Mouse (Mus musculus) liver, embryonic 14.5 days (tissue): ENCODE data around the gene Rab28. TPM values are rescaled to one million over a fixed set of nuclear protein-coding genes. Genes with fewer than 3 reads are reported as not detected.

Source experiments
- ATAC-seq: fragments of 200-750 bp; cut with Nextera tagmentation; 2 replicates; pipeline ENCODE4 v1.8.0; 2017; ENCODE audit warnings: moderate number of reproducible peaks, mild to moderate bottlenecking, moderate library complexity; ENCODE audit not compliant: insufficient read depth
- DNase-seq, 3 experiments: peaks; one replicate each; pipeline ENCODE4 v3.0.0-alpha.2; 2012 to 2013; ENCODE audit warnings: low read depth in 3 of 3, low spot score in 3 of 3
- H3K27ac ChIP-seq: fragments of 300-500 bp; sonication (generic); 2 replicates; pipeline ENCODE4 v1.5.1; 2014; ENCODE audit warnings: moderate library complexity, mild to moderate bottlenecking, control low read depth, inconsistent platforms
- H3K27me3 ChIP-seq: fragments of 300-500 bp; sonication (generic); 2 replicates; pipeline ENCODE4 v1.6.1; 2014; ENCODE audit warnings: mild to moderate bottlenecking, low read length, moderate library complexity; ENCODE audit not compliant: control insufficient read depth, insufficient read depth
- H3K36me3 ChIP-seq: fragments of 300-500 bp; sonication (generic); replicated peaks from 2 replicates; pipeline ENCODE4 v1.6.1; 2014; ENCODE audit warnings: low read depth; ENCODE audit not compliant: control insufficient read depth, insufficient read depth
- H3K4me1 ChIP-seq, 2 experiments: fragments of 200-500 bp in 1 of 2; fragments of 300-500 bp in 1 of 2; sonication (generic) in 1 of 2; replicated peaks; 2 replicates each; pipeline ENCODE4 v1.6.1; 2012 to 2014; ENCODE audit warnings: antibody characterized with exemption in 1 of 2, inconsistent platforms in 1 of 2, low read length in 1 of 2; ENCODE audit not compliant: control insufficient read depth in 2 of 2, insufficient read depth in 2 of 2
- H3K4me2 ChIP-seq: fragments of 300-500 bp; sonication (generic); 2 replicates; pipeline ENCODE4 v1.6.1; 2014; ENCODE audit warnings: low read depth, mild to moderate bottlenecking, control low read depth, moderate library complexity
- H3K4me3 ChIP-seq, 2 experiments: fragments of 200-500 bp in 1 of 2; fragments of 300-500 bp in 1 of 2; sonication (generic) in 1 of 2; 2 replicates each; pipeline ENCODE4 v1.5.1; 2012 to 2014; ENCODE audit warnings: low read depth in 2 of 2, low read length in 2 of 2, mild to moderate bottlenecking in 2 of 2, control low read depth in 1 of 2, inconsistent platforms in 1 of 2, moderate library complexity in 1 of 2; ENCODE audit not compliant: insufficient read depth in 1 of 2
- H3K9ac ChIP-seq: fragments of 300-500 bp; sonication (generic); replicated peaks from 2 replicates; pipeline ENCODE4 v1.6.1; 2014; ENCODE audit warnings: mild to moderate bottlenecking, control low read depth, moderate library complexity
- H3K9me3 ChIP-seq: fragments of 300-500 bp; sonication (generic); 2 replicates; pipeline ENCODE4 v1.6.1; 2016; ENCODE audit warnings: low read length, mixed read lengths; ENCODE audit not compliant: control insufficient read depth
- CTCF ChIP-seq: IDR thresholded peaks from 2 replicates; pipeline ENCODE4 v1.5.1; 2016; ENCODE audit warnings: antibody characterized with exemption, low read depth, control low read depth
- EP300 ChIP-seq: IDR thresholded peaks from 2 replicates; pipeline ENCODE4 v1.6.1; 2016; ENCODE audit warnings: antibody characterized with exemption, low read depth
- WGBS: fragments of 180-500 bp; shearing (Covaris S2); extraction: QIAGEN DNeasy Blood & Tissue Kit; methylation state at CpG from one replicate; pipeline ENCODE4 v1.1.7; 2014; ENCODE audit not compliant: insufficient replicate concordance; 5-methylcytosine and 5-hydroxymethylcytosine counted together
- polyA plus RNA-seq, 2 experiments: library from polyadenylated mRNA; depleted of rRNA in 1 of 2; stranded (reverse) in 1 of 2; unstranded in 1 of 2; fragments of >200 nt; fragmentation: Nextera tagmentation in 1 of 2; extraction: Ambion mirVana in 1 of 2; gene quantifications; 2 replicates each; pipeline versions ENCODE4 v1.2.1 to v1.2.3; 2012 to 2014

The Rab28 gene
- polyA plus RNA-seq, 2 experiments: 10.3 to 18.8 TPM

DNA sequence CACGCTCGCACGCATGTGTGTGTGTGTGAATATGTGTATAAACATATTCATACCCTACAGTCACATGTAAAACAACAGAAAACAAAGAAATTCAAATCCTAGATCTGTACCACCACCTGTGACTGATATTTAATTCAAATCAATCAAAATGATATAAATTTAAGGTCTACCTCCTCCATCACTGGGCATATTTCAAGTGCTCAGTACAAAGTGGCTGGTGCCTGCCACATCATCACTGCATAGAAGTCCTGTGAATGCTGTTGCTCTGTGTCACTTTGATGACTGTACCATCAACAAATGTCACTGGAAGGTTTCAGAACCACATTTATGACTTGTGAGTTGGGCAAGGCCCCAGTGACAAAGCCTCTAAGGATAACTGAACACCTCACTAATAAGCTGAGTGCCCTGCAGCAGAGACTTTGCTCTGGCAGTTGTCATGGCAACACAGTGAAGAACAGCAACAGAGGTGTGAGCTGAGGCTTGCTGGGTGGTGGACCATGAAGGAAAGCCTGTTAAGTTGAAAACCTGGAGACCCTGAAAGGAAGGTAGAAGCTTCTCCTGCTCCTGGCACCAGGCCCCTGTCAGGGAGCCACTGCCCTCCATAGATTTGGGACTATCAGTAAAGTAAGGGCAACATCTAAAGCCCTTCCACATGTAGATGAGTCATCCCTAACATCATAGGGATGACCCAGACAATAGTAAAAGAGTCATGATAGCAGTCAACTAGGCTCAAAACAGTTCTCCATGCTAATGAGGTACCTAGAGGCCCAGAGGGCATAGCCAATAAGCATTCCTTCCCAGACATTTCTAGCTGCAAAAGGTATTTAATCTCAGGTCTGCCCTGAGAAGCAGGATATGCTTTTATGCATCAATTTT, 111.5 kb downstream of the Rab28 start:
- H3K4me2 ChIP-seq: no peak overlapping the region
- H3K27me3 ChIP-seq: no peaks in the 10 kb centered on the region
- H3K4me1 ChIP-seq: no peaks in the 10 kb centered on the region
- H3K4me3 ChIP-seq: no peak overlapping the region
- ATAC-seq: no peak
- no peaks in the 10 kb centered on the region for H3K9me3 ChIP-seq
- no peak for DNase-seq
- no peak for TF ChIP-seq EP300
- no peaks in the 10 kb centered on the region for H3K36me3 ChIP-seq
- 51% methylated on average over 3 of the region's 3 CpGs for WGBS
- no peak overlapping the region for H3K27ac ChIP-seq
- no peak overlapping the region for H3K9ac ChIP-seq

DNA sequence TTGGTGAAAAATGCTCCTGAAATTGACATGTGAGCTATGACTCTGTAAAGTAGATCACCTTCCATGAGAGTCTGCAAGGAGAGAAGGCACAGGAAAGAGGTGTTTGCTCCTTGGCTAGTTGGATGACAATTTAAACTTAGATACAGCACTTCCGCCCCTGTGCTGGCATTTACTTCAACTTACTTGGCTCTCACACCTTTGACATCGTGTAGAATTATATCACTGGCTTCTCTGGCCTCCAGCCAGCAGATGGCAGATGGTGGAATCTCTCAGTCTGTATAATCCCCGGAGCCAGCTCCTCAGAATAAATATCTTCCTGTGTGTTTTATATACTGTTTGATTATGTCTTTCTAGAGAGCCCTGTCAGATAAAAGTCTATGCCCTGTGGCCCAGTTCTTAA, 112.8 kb downstream of the Rab28 start:
- no peak overlapping the region for H3K4me3 ChIP-seq
- no peaks in the 10 kb centered on the region for H3K9me3 ChIP-seq
- ATAC-seq: no peak
- WGBS: 47% methylated on average over 3 of the region's 3 CpGs
- no peaks in the 10 kb centered on the region for H3K4me1 ChIP-seq
- H3K9ac ChIP-seq: no peak overlapping the region
- DNase-seq: no peak
- no peak overlapping the region for H3K27ac ChIP-seq
- no peak overlapping the region for H3K4me2 ChIP-seq
- TF ChIP-seq CTCF (no peak), EP300 (no peak)
- no peaks in the 10 kb centered on the region for H3K27me3 ChIP-seq
- H3K36me3 ChIP-seq: no peaks in the 10 kb centered on the region

DNA sequence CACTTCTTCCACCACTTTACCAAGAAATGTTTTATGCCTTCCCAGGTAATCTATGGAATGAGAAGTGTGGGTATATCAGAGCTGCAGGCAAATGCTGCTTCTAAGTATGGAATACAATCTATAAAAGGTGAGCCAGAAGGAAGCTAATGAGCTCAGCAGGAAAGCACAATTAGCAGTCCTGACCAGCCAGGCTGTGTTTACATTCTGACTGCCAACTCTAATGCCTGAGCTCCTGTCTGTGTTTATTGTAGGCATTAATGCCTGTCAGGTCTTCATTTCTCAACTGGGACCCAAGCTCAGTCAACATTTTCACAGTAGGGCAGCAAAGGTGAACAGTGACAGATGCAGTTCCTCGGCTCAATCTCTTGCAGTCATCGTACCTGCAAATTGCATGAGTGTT, 129.9 kb downstream of the Rab28 start:
- no peak for DNase-seq

More for the DNA sequence above, 129.9 kb downstream of the Rab28 start:
- TF ChIP-seq CTCF: no peak
- no peak for TF ChIP-seq EP300
- H3K4me1 ChIP-seq: no peaks in the 10 kb centered on the region
- no peaks in the 10 kb centered on the region for H3K9me3 ChIP-seq
- WGBS: 61% methylated on average over 2 of the region's 2 CpGs
- H3K27me3 ChIP-seq: no peaks in the 10 kb centered on the region
- no peak overlapping the region for H3K27ac ChIP-seq
- H3K4me2 ChIP-seq: no peak overlapping the region
- H3K36me3 ChIP-seq: no peaks in the 10 kb centered on the region
- no peak overlapping the region for H3K4me3 ChIP-seq
- H3K9ac ChIP-seq: no peak overlapping the region
- no peak for ATAC-seq

Other genes with a start within 250 kb of the Rab28 start
- 0.02 and 0.08 TPM in 2 replicates for gene Nkx3-2, start 56.3 kb upstream of the Rab28 start, polyA plus RNA-seq (2012; rRNA removed)
- not detected in 2 replicates for gene Nkx3-2, start 56.3 kb upstream of the Rab28 start, polyA plus RNA-seq (2014; fragmentation: Nextera tagmentation; extraction: Ambion mirVana)
- 2.5 and 4.4 TPM in 2 replicates for gene Bod1l, start 136.2 kb upstream of the Rab28 start, polyA plus RNA-seq (2012; rRNA removed)
- 7.9 and 8.4 TPM in 2 replicates for gene Bod1l, start 136.2 kb upstream of the Rab28 start, polyA plus RNA-seq (2014; fragmentation: Nextera tagmentation; extraction: Ambion mirVana)